Mouse (Mus musculus) spleen, adult 2 months (tissue): ENCODE measurements around the gene Gm45233.

Experiments used
- CTCF ChIP-seq: fragments of 200-500 bp; IDR thresholded peaks from 2 replicates; pipeline ENCODE4 v1.5.1; 2011; ENCODE audit warnings: mild to moderate bottlenecking, inconsistent platforms; ENCODE audit not compliant: insufficient read depth, insufficient read length, insufficient replicate concordance; ENCODE audit errors: extremely low read depth
- POLR2A ChIP-seq: fragments of 200-500 bp; IDR thresholded peaks from 2 replicates; pipeline ENCODE4 v1.6.1; 2011; ENCODE audit warnings: low read depth, low read length, inconsistent platforms

DNA sequence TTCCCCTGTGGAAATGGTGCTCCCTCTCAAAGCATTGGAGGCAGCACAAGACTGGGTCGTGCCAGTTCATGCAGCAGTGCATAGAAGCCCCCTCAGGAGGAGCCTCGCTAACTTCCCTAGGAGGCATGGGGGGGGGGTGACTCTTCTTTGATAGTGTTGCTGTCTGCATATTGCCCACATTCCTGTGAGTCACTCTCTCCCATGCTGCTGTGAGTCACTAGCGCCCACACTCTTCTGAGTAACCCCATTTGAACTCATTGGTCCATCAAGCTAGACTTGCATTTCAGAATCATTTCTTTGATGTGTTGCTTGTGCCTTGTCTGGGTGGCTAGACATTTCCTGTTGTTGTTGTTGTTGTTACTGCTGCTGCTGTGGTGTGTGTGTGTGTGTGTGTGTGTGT, 37.3 kb downstream of the Gm45233 start:
- TF ChIP-seq POLR2A (no peak), CTCF (no peak)
